Mouse (Mus musculus) kidney, adult 2 months (tissue): ENCODE measurements at regions not wholly inside any gene's neighbourhood (a gene's known extent, or its start where the extent isn't known, plus 50 kb on each side); places are given as distances from the start of the nearest gene placed in this dataset.

Experiments used
- CTCF ChIP-seq: fragments of 200-500 bp; conservative IDR thresholded peaks from 2 replicates; pipeline ENCODE4 v1.5.1; 2011; ENCODE audit warnings: low read depth, mild to moderate bottlenecking, control low read depth, low read length, moderate library complexity, mixed read lengths; ENCODE audit not compliant: insufficient read depth, insufficient read length
- POLR2A ChIP-seq: fragments of 200-500 bp; IDR thresholded peaks from one replicate; pipeline ENCODE4 v1.6.1; 2011; ENCODE audit warnings: low read depth, low read length, control low read depth

DNA sequence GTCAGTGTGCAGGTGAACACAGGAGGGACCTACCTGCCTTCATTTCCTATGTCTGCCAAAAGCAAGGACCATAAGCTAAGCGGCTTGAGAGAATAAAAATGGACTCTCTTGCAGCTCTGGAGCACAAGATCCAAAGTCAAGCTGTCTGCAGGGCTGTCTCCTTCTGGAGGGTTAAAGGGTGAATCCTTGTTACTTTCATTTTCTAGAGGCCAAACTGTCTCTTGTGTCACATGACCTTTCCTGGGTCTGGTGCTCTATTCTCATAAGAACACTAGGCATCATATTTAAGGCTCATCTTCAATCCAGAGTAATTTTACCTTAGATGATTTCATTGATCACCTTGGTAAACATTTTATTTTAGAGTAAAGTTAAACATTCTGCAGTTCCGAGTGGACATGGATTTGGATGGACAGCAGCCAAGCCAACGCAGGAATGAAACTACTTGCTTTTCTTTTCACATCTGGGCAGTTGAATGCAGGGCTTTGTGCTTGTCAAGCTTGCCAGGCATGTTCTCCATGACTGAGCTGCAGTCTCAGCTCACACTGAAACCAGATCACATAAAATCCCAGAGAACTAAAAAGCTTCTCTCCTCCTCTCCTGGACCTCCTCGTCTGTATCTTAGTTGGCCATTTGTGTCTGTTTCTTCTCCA, 180.8 kb downstream of the Cd83 start:
- TF ChIP-seq CTCF = no peak
- no peak for TF ChIP-seq POLR2A
